Mouse (Mus musculus) layer of hippocampus, postnatal 10 days (tissue): ENCODE data around the gene Epha6. TPM values are rescaled to one million over a fixed set of nuclear protein-coding genes. Genes with fewer than 3 reads are reported as not detected.

Experiments
- DNase-seq, 2 experiments: peaks; one replicate each; pipeline ENCODE4 v3.0.0; 2021; ENCODE audit warnings: low spot score in 2 of 2
- long read RNA-seq: library from polyadenylated mRNA; stranded (forward); transcript quantifications from one replicate; pipeline ENCODE4 v2.0.0, GENCODE M21; 2023
- total RNA-seq, 2 experiments: library from RNA; stranded (reverse); gene quantifications; 2 replicates each; pipeline ENCODE4 v1.2.3; 2021

The Epha6 gene
- total RNA-seq, result 100 to 1,000 TPM; 178 to 188 TPM
- long read RNA-seq, partial matches to known transcripts, result 4 of 22 reads
- long read RNA-seq, other reads (novel, unspliced or antisense), result 18 of 22 reads

DNA sequence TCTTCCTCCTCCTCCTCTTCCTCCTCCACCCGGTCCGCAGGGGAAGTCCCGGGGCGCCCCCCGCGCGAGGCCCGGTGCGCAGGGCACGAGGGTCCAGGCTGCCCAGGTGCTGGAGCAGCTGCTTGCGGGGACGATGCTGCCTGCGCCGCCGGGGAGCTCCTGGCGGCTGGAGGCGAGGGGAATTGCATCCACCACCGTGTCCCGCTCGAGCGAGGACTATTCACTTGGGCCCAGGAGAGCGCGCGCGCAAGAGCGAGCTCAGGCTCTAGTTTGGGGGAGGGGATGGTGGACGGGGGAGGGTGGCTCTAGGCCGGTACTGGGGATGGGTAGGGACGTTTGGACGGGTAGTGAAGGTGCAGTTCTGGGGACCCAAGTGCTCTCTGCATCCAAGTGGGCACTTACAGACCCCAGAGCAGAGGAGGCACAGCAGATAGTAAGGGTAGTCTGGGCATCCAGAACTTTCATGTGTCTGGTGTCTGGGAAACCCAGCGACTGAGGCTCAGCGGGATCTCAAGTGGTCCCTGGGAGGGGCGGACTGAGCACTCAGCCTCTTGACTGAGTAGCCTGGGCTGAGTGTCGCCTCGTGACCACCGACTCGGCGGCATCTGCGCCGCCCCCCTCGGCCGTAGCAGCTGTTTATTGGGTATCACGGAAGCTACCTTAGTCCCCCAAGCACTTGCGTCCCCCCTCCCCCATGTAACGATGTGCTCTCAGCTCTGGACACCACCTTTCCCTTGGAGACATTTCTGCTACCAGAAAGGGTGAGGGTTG is at the start of gene Epha6:
Gene Epha6, minus strand, starts transcription at position 471 of the 771 bp plus-strand sequence.
- DNase-seq, result peak; percentile 52 to 63

- DNase-seq, result no peak
Observed at GRCm38 (mm10) chr16:60651716-60652115, 46.4 kb upstream of the Epha6 start.

DNA sequence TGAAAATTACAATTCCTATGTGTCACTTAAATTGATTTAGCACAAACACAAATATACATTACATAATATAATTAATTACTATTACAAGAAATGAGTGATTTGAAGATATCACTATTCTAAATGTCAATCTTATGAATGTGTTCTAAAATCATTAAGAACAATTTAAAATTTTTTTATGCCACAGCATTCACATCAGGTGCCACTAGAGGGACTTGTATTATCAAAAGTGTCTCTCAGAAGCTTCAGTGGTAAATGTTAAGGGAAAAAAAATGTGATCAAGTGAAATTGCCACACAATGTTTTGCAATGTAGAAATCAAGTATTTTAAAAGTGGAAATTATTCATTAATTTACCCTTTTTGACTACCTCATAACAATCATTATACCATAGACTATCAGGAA is 22.8 kb upstream of the Epha6 start:
- no peak for DNase-seq

DNA sequence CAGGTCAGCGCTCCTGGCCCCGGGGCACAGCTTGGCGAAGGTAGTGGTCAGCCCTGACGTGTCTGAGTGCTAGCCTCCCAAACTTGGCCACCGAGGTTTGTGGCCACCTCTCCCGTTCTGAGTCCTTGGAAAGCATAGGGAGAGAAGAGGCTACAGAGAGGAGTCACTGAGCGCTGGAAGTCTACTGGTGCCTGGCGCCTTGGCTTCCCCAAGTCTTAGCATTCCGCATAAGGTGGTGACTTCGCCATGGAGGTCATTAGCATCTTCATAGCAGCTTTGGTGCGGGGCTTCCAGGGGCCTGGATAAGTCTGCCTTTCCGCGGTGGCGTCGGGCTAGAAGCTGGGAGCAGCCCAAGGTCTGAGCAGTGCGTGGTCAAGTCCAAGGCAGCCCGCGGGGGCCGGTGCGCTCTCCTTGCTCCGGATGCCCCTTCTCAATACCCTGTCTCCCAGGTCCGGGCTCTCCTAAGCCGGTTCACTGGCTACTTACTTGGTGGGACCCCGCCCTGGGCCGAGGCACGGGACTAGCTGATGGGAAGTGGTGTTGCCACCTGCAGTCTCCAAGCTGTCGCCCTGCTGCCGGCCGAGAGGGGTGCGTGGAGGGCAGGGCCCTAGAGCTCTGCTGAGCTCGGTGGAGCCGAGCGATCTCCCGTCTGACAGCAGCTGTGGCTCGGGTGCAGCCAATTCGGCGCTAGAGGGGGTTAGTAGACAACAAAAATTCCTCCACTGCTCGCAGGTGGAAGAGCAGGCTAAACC is 677 bp upstream of the Epha6 start:
- DNase-seq, result peak; percentile 66 to 74

- DNase-seq, result no peak
Observed at GRCm38 (mm10) chr16:60604613-60605012, 718 bp downstream of the Epha6 start.

GRCm38 (mm10) chr16:60585322-60585721 is 20.0 kb downstream of the Epha6 start:
- no peak for DNase-seq

- DNase-seq, result no peak
Observed at GRCm38 (mm10) chr16:60584695-60585094, 20.6 kb downstream of the Epha6 start.

GRCm38 (mm10) chr16:60570546-60570945 is 34.8 kb downstream of the Epha6 start:
- DNase-seq, result no peak

DNA sequence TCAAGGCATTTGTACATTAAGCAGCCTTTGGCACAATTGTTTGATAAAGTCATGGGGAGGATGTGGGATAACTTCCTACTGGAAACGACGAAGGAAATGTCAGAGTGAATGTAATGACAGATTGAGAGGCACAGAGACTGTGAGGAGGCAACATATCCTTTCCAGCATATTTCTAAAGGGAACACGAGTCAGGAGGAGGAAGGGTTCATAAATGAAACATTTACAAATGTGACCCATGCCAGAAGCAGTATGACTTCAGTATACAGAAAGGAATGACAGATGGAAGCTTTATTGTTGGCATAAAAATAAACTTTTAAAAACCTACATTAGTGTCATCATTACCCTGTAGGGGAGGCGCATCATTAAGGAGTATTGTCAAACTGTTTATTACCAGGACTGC is 60.9 kb downstream of the Epha6 start:
- no peak for DNase-seq

DNA sequence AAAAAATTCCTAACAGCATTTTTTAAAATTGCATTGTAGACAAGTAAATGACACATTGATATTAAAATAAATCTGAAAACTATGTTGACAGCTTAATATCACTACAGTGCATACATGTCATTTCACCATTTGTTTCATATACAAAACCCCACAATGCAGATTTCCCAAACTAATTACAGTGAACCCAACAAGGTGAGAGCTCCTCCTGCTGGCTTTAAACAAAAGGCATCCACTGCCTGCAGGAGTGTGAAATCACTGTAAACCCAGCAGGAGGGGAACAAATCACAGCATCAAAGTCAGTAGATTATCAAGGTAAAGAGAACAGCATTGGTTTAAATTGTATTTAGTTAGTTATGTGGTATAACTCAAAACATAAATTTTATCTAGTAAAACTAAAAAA is 67.1 kb downstream of the Epha6 start:
- peak in 1 of 2 experiments; percentile 35 for DNase-seq

- DNase-seq, result no peak
Observed at GRCm38 (mm10) chr16:60509707-60510106, 95.6 kb downstream of the Epha6 start.

GRCm38 (mm10) chr16:60499567-60499966 is 105.8 kb downstream of the Epha6 start:
- DNase-seq, result no peak

DNA sequence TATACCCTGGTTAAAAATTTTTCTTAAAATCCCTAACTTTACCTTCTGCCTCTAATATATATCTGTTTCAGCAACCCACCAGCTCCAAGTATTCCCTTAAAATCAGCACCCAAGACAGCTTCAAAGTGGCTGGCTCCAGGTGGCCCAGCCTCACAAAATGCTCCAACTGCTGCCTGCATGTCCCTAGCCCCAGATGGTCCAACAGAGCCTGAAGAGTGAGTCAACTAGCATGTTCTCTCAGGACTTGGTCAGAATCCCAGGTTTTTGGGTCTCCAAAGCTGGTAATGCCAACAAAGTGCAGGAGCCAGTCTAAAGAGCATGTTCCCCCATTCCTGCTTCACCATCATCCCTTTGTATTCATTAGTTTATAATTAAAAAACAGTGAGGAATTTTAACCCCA is 129.6 kb downstream of the Epha6 start:
- DNase-seq, result no peak

DNA sequence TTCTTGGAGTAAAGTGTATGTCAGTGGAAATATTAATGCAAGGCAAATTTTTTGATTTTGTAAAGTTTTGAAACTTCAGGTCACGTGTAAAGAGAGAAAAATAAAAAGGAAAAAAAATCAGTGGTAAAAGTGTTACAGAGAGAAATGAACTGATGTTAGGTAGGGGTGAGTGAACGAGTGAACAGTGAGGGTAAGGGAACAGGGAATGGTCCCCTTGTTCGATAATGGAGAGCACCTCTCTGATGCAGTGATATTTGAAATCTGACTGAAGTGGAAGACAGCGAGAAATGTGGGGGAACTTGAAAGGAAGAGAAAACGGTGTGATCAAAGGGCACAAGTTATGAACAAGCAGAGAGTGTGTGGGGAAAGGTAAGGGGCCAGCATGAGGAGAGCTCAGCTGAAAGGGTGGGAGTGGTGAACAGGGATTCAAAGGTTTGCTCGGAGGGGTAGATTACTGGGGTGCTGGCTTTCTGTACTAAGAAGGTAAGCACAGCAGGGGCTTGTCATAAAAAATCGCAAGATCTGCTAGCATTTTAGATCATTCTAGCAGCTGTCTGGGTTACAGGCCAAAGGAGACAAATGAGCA is 137.0 kb downstream of the Epha6 start:
- no peak for DNase-seq

DNA sequence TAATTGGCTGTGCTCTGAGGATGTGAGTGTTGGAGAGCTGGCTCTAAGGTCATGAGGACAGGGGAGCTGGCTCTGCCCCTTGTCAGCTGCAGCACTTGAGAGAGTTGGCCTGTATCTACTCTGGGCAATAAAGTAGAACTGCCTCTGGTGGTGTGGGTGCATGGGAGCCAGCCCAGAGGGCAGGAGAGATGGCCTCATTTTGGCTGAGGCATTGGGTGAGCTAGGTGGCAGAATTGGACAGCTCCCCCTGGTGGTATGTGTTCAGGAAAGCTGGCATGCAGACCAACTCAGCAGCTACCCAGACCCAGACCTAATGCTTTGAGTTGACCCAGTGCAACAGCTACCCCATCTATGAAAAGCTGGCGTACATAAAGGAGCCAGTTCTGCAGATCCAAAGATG is 170.0 kb downstream of the Epha6 start:
- peak; percentile 11 to 26 for DNase-seq

- DNase-seq, result no peak
Observed at GRCm38 (mm10) chr16:60434241-60434640, 171.1 kb downstream of the Epha6 start.

DNA sequence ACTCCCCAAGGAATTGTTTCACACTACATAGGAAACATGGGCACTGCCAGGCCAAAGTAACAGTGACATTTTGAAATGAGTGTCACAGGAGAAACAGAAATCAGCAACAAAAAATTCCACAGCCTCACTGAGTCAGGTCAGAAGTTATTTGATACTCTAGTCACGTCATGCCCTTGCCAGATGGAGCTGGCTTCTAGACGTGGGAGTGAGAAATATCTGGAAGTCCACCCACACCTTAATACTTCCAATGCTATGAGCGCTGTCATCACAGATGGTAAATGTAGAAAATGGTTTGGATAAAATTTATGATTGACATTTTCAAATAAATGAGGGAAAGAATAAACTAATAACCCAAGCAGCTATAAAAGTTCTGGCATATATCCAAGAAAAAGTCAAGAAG is 210.0 kb downstream of the Epha6 start:
- DNase-seq, result peak in 1 of 2 experiments; percentile 30

DNA sequence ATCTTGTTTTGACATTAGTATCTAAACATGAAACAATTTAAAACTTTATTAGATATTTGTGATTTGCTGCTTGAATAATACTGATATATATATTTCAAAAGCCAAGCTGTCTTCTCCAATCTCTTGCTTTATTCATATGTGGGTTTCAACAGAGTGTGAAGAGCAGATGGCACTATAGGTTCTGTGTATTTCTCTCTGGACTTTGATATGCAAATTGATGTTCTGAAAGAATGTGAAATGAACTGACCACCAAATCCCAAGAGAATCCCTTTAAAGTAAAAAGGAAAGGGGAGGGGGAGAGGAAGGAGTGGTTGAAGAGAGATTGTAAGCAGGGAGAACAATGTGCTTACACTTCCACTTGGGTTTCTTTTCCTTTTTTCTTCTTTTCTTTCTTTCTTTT is 212.4 kb downstream of the Epha6 start:
- no peak for DNase-seq

DNA sequence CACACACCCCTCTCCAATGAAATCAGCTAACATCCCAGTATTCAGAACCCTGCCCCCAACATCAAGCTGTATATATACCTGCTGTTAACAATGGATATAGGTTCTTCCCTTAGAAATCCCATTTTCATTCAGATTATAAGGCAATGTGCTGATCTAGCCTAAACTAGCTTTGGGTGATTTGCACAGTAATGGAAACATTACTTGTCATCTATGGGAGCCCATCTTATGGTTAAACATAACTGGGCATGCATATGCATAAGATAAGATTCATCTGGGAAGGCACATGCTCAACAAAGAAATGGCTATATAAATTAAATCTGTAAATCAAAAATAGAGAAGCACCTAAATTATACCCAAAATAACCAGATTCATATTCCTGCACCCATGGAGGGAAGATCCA is 230.2 kb downstream of the Epha6 start:
- no peak for DNase-seq

- DNase-seq, result no peak
Observed at GRCm38 (mm10) chr16:60283963-60284362, 321.4 kb downstream of the Epha6 start.

DNA sequence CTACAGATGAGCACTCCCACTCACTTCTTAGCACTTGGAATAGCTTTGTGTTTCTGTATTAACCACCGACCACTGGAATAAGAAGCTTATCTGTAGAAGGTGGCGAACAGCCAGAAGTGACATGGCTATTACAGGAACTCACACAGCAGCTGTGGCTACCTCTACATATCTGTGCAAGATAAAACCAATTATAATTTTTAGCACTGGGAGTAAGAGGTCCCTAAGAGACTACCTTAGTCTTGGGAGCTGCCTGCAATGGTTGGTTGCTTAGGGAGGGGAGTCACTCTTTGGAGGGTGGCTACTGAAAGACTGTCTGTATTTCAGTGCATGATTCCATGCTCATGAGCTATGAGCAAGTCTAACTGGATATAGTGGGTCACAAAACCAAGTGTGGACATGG is 331.2 kb downstream of the Epha6 start:
- DNase-seq, result no peak
